Mouse (Mus musculus): Measurements from ENCODE around the gene Trpm2.

DNA sequence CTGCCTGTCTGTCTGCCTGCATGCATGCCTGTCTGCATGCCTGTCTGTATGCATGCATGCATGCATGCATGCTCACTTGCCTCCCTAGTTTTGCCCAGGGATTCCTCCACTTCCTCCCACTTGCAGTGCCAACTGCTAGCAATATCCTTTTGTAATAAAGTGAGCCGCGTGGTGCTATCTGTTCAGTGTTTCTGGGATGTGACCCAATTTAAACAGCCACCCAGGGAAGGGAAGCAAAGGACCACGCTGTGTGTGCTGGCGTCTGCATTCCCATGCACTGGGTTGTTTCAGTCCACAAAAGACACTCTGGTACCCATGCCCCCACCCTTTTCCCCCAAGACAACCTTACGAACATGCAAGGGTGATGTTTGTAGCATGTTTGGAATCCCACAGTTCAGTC lies 49.4 kb downstream of the Trpm2 start:
- TF ChIP-seq CTCF (IDR thresholded peaks at IDR 0.05; ENCODE audit: low read depth) (no peak), EP300 (optimal IDR thresholded peaks at IDR 0.05) (no peak)

All from stomach, postnatal 0 days (tissue).